Mouse (Mus musculus) skeletal muscle tissue, adult 2 months (tissue): ENCODE results near the gene Btbd2.
A peak's percentile ranks its signal among the peaks of the same experiment; 100 is the strongest.

ENCODE experiments used
- DNase-seq: peaks from one replicate; pipeline ENCODE4 v3.0.0-alpha.2; 2012; ENCODE audit warnings: low read depth, low spot score

The Btbd2 gene

DNA sequence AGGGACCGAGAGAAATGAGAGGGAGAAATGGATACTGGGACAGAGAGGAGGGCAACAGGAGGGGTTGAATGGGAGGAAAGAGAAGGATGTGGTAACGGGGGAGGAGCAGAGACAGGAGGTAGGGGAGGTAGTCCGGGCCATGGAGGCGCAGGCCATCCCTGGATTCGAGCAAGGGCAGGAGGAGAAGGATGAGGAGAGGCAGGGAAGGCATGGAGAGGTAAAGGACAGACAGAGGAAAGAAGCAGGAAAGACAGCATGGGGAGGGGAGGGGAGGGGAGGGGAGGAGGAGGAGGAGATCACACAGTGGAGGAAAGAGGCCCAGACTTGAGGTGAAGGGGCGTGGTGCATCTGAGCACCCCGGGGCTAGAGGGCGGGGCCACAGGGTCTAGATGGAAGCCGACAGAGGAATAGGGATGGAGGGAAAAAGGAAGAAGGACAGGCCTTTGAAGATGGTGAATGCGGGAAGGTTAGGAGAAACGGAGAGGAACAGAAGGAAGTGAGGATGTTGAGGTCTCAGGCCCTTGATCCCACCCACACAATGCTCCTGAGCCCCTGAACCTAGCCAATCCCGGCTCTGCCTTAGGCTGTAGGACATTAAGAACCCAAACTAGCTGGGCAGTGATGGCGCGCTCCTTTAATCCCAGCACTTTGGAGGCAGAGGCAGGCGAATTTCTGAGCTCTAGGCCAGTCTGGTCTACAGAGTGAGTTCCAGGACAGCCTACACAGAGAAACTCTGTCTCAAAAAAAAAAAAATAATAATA is at the start of gene Btbd2:
Gene Btbd2 (minus strand): TSS at position 209 of the 761 bp plus-strand sequence.
- DNase-seq: no peak

DNA sequence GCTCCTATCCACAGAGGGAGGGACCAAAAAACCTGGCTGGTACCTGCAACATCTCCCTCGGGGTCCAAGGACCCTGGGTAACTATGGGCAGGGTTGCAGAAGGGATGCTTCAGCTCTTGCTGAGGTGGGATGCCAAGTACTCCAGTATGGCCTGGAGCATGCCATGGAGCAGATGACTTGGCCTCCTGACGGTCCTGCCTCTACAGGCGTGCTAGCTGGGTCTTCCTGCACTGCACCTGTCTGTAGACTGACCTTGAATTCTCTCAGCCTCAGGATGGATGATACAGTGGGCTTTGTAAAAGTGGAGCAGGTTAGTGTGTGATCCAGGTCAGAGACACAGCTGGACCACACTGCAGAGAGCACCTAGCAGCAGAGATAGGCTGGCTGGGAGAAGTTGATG is 48.6 kb upstream of the Btbd2 start:
- DNase-seq: no peak

DNA sequence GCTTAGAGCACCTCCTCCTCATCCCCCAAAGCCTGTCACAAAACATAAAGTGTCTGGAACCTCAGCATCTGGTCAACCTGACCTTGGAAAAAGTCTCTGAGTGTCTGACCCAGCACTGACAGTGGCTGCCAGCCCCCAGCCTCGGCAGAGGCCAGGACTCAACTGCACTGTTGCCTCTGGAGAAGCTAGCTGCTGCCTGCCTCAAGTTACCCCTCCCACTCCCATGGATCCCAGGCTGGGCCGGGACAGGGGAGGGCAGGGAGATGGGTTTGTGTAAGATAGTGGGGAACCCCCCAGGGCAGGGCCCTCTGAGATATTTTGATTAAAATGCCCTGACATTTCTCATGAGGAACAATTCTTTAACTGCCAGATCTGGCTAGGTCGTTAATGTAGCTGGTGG is 48.2 kb upstream of the Btbd2 start:
- no peak for DNase-seq

DNA sequence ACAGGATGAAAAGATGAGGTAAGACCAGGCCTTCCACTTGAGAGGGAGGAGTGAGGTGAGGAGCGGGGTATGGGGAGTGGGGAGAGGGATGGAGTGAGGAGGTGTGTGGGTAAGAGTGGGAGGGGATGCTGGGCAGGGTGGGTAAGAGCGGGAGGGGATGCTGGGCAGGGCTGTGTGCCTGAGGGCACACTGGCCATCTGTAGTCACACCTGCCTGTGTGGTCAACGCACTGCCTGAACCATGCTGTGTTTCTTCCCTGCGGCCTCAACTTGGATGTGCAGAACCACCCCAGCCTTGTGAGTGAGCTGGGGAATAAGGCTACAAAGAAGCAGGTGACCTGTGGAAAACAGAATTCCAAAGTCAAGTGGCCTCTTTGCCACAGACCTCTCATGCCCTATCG is 47.5 kb upstream of the Btbd2 start:
- DNase-seq: no peak

DNA sequence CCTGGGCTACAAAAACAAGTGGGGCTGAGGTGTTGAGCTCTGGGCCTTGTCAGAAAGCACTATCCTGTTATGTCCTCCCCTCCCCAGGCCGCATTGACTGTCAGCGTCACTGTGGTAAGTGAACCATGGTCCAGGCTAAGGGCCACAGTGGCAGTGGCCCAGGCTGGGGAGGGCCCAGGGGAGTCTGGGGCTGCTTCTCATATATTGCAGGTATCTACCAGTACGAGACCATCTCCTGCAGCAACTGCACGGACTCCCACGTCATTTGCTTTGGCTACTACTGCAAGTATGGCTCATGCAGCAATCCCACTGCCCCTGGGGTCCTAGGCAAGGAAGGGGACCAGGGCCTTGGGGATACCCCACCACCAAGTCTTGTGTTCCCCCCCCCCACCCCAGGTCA is 46.8 kb upstream of the Btbd2 start:
- DNase-seq: no peak

DNA sequence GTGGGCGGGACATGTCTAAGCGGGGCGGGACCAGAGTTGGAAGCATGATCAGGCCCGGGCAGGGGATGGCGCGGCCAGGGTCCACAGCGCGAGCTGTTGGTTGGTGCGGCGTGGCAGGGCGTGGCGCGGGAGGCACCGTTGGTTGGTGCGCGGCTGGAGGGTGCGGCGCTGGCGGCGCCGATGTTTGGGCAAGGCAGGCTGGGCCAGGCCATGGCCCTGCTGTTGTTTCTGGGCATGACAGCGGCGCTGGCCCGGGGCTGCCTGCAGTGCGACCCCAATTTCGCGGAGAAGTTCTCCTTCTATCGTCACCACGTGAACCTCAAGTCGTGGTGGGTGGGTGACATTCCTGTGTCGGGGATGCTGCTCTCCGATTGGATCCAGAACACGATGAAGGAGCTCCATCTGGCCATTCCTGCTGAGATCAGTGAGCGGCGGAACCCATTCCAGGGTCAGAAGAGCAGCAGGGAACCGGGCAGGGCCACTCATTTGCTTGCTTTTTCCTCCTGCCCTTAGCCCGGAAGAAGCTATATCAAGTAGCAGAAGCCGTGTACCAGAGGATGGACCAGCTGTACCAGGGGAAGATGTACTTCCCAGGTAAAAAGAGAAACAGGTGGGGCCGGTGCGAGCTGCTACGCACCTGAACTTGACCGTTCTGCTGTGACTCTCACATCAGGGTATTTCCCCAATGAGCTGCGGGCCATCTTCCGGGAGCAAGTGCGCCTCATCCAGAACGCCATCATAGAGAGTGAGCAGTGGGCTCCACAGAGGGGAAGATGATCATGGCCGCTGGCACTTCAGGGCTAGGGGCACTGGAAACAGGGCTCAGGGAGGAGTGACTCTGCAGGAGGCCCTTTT is 45.9 kb upstream of the Btbd2 start:
- DNase-seq: peak; percentile 90

DNA sequence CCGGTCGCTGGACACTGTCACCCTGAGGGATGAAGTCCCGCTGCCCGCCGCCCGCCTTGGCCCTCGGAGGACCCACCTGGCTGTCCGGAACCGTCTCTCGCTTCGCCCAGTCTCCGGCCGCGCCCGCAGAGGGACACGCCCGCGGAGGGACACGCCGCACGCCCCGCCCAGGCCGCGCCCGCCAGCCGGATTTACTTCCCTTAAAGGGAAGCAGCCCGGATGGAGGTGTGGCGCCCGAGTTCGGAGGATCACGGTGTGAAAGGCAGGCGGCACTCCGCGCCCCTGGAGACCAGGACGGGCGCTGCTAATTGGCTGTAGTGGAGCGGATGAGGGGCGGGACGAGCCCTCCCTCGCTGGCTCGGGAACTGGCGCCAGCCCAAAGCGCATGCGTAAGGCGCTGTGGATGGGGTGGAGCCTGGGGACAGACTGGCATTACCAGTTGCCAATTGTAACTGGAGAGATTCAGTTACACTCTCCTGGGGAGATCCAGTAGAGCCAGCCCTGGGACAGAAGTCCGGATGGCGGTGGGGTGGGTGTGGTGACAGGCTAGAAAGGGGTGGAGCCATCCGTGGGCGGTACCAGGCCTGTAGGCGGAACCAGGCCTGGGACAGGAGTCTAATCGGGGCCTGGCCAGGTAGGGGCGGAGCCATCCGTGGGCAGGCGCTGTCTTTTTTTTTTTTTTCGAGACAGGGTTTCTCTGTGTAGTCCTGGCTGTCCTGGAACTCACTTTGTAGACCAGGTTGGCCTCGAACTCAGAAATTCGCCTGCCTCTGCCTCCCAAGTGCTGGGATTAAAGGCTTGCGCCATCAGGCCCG is 45.1 kb upstream of the Btbd2 start, which contains the start of the genes Mob3a and Izumo4:
Gene Mob3a (minus strand): TSS at position 257 of the 815 bp plus-strand sequence.
Gene Izumo4 (plus strand): TSS at position 464 of the 815 bp plus-strand sequence.
- DNase-seq: peak; percentile 100

DNA sequence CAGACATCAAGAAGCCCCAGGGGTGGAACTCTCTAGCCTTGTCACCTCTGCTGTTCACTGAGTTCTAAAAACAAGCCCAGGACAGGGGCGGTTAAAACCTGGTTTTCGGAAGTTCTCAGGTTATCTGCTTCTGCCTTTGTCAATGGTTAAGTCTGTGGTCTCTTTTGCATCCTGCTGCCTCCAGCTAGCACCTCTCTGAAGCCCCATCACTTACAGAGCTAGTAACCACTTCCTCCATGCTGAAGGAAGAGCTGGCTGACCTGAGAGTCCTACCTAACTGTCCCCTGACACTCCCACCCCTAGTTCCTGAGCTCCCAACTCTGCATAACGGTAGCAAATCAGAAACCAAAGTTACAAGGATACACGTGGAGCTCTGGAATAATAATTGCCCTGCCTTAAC is 43.9 kb upstream of the Btbd2 start:
- no peak for DNase-seq

DNA sequence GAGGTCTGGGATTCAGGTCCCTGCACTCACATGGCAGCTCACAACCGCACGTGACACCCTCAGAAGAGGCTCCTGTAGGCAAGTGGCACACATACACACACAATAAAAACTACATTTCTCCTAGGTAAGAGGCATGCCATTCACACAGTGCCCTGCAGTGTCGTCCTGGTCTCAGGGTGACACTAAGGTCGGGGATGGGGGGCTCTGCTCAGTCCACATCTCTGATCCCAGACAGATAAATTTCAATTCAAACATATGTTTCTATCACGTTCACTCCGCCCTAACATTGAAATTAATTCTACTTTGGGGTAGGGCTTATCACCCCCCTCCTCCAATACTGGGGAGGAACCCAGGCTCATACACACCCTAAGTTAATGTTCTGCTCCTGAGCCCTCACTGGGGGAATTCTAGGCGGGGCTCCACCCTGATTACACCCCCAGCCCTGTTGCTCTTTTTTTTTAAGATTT is 43.2 kb upstream of the Btbd2 start:
- DNase-seq: no peak

DNA sequence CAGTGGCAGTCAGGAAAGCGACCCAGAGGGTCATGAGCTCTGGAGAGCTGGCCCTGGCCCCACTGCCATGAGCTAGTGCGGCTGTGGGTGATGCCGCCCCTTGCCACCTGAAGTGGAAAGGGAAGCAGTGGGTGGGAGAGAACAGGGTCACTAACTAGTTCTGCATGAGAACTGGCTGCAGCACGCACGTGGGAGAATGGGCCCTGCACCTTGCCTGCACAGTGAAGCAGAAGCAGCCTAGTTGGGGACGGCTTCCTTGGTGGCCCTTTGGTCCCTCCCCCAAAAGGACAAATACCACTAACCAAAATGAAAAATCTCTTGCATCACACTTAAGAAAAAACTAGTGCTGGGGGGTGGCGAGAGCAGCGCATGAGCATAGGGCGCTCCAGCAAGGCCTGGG is 41.7 kb upstream of the Btbd2 start:
- no peak for DNase-seq

DNA sequence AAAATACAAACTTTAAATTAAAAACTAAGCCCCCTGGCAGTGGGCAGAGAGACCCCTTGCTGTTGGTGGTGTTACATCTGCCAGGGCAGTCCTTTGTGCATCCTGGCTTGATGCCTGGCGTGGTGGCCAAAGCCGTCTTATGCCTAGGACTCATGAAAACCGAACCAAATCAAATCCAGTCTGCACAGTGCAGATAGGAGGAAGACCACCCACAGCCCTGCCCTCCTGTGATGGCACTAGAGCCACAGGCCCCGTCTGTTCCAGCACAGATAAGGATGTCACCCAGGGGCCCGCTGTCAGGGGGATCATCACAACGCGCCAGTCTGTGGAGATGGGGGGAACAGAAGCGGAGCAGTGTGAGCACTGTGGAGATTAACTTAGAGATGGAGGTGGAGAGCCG is 40.9 kb upstream of the Btbd2 start:
- no peak for DNase-seq

DNA sequence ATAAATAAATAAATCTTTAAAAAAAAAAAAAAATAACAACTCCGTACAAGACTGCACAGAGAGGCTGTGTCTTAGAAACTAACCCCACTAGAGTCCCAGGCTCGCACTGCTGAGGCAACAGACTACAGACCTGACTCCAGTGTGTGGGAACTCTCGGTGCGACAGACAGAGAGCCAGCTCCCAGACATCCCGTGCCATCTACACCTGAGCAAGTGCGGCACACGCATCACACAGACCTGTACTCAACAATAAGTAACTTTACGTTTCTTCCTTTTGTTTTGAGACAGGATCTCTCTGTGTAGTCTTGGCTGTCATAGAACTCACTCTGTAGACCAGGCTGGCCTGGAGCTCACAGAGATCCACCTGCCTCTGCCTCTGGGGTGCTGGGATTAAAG is 40.5 kb upstream of the Btbd2 start:
- no peak for DNase-seq

DNA sequence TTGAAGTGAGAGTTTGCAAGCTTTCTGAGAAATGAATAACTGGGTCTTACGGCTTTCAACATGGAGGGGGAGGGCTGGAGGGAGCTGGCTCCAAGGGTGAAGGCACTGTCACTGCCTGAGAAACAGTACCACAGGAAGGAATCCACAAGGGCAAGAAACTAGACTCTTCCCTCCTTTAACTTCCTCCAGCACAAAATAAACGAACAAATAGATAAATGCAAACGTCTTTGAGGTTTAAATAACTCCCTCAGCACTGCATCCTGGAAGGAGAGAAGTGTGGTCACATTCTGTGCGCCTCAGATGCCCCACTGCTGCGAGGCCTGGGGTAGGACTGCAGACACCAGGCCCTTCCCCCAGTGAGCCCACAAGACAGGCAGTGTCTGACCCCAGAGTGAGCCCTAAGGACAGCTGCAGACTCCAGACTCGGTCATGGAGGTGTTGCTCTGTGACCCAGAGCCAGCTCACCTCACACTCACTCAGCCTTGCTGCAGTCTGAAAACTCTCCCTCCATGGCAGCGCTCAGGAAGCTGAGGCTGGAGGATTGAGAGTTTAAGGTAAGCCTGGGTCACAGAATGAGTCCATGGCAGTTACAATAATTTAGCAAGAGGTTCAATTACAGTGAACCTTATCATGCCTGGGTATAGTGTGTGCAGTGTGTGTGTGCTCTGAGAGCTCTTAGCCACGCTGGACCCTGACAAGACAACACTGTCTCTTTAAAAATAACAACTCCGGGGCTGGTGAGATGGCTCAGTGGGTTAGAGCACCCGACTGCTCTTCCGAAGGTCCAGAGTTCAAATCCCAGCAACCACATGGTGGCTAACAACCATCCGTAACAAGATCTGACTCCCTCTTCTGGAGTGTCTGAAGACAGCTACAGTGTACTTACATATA is 39.9 kb upstream of the Btbd2 start:
- DNase-seq: no peak

DNA sequence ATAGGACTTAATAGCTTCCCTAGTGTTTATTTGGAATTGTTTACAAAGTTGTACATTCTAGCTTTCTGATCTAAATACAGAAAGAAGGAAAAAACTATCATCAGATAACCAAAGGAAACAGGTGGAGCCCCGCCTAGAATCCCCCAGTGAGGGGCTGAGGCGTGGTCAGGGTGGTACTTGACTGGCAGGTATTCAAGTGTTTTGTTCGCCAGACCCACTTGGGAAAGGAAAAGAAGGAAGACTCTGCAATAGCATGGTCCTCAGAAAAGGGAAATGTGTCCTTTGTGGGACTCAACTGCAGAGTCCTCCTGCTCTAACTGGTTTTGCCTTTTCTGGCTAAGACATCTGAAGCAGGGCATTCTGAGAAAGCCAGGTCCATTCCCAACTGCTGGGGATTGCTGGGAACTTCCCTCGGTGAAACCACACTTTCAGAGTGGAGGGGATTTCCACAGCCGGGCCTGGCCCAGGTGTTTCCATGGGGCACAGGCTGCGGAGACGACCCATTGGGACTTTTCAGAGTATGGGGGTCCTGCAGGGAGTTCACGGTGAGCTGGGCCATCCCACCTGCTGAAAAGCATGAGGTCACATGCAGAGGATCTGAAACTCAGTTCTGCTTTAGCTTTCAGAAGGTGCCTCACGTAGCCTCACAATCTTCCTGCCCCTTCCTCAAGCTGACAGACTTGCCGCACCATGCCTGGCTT is 39.1 kb upstream of the Btbd2 start:
- DNase-seq: no peak

DNA sequence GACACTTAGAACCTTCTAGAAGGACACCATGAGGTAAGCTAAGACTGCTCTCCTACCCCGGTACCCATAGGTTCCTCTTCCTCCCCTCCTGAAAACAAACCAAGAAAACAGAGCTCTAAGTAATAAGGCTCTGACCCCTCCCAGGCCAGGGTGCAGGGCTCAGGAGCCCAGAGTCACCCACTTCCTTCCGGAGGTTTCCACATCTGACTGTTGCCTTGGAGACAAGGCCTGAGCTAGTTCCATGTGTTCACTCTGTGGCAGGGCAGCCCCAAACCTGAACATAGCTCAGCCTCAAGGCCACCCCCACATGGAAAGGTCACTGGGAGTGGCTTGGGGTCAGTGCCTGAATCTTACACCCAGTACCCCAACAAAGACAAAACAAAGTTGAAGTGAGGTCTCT is 38.3 kb upstream of the Btbd2 start:
- peak; percentile 81 for DNase-seq

DNA sequence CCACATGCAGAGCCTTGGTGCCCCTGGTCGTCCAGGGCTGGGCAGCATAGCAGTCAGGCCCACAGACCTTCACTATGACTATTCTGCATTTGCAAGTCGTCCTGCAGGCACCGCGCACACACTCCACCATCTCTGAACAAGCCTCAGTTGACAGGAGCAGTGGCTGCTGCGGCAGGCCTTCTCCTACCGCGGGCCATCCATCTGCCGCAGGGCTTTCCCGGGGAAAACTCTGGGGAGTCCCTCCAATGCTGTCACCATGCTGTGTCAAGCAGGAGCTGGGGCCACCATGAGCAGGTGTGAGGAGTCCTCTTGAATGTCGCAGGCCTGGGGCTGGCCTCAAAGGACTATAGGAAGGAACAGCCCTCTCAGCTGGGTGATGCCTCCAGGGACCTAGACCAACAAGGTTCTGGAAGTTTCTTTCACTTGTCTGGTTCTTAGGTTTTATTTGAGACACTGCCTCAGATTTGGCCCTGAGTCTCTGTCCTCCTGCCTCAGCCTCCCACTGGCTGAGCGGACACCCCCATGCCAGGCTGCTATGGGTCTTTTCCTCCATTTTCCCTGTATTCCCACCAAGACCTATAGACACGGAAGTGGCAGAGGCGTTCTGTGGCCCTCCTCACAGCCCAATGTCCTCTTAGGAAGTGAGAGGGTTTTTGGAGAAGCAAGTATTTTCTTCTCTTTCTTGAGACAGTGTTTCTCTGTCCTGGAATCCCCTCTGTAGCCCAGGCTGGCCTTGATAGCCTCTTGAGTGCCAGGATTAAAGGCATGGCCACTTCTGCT is 37.5 kb upstream of the Btbd2 start:
- DNase-seq: no peak

DNA sequence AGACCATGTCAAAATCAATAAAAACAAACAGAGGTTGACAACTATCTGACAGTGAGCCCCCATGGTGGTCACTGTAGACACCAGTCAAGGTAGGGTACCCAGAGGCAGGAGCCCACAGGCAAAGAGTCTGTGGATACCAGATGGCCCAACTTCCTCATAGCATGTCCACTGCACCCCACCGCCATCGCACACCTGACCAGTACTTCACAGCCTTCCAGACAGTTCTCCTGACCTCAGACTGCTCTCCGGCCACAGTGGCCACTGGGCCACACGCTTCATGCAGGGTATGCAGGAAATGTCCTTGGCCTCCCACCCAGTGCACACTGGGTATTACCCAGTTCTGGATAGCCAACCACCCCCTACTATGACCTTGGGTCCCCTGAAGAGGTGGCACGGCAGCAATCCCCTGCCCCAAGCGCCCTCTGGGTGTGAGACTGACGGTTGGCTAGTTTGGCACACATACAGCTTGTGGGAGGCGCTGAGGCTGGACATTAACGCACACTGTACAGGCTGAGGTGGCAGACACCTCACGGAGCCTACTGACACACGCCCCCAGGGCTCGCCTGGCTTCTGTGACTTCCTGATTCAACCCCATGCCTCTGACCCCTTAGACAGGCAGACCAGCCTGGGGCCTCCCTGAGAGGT is 36.7 kb upstream of the Btbd2 start:
- DNase-seq: no peak

DNA sequence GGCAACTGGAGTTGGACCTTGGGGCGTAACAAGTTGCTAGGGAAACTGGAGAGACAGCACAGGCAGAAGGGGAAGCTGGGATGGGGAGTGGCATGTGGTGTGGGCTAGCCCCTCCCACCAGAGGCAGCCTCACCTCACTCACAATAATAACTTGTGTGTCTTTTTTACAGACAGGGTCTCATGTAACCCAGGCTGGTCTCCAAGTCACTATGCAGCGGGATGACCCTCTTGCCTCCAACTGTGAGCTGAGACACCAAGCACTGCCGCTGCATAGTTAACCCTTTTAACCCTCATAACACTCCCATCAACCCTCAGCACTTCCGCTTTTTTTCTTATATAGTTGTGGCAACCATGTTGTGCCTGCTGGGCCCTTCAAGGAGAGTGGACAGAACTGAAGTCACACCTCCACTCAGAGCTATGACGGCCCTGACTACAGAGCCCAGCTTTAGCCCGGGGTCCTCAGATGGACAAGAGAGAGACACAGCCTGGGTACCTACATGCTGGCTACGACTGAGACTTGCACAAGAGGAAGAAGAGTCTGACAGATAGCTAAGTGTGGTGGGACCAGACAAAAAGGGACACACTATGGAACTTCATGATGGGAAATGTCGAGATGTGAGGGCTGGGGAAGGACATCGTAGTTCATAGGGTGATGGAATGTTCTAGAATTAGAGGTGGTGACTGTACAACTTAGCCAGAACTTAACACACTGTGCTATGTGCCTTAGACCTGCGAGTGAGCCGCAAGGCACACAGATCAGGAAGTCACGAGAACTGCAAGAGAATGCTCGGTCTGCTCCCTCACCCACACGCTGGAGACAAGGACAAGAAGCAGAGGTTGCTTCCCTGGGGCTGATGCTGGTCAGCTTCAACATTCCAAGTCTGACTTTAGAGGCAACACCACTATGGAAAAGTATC is 35.6 kb upstream of the Btbd2 start:
- DNase-seq: no peak
